Mouse (Mus musculus) liver, adult 2 months (tissue): ENCODE data around the gene Depdc1b.

Experiments
- CTCF ChIP-seq: fragments of 200-500 bp; IDR thresholded peaks from 2 replicates; pipeline ENCODE4 v1.5.1; 2011; ENCODE audit warnings: low read depth, low read length, control low read depth
- POLR2A ChIP-seq: fragments of 200-500 bp; IDR thresholded peaks from 2 replicates; pipeline ENCODE4 v1.6.1; 2011; ENCODE audit warnings: low read length, control low read depth; ENCODE audit not compliant: insufficient read depth; ENCODE audit errors: extremely low read depth

- no peak for TF ChIP-seq POLR2A
- no peak for TF ChIP-seq CTCF
Measured at GRCm38 (mm10) chr13:108272332-108272731, 43.8 kb upstream of the Depdc1b start.
